24 mouse cellular contexts compared by ENCODE assay signal in genomic region chr9:73105771-73106170, GRCm38 (mm10). TPM values are rescaled to one million over a fixed set of nuclear protein-coding genes. Genes with fewer than 3 reads are reported as not detected.
"Had no signal": no experiment of that assay in that cellular context is flagged by ENCODE, and none has a peak within 500 bp of the region (broad histone marks: within the 10 kb centered on the region; RNA-seq: fewer than 3 reads in every experiment).

No protein-coding gene starts in this region.

- H3K36me3 ChIP-seq: lung, embryonic 15.5 days; midbrain, embryonic 12.5 days; neural tube, embryonic 12.5 days; stomach, embryonic 15.5 days had no signal

- DNase-seq: liver, postnatal 0 days; lung, adult 2 months; lung, postnatal 14 days; lung, postnatal 36 days; midbrain, embryonic 14.5 days; right cerebral cortex, postnatal 14 days; thymus, adult 2 months; thymus, postnatal 25 days; thymus, postnatal 4 days had no signal

- H3K4me2 ChIP-seq: lung, embryonic 15.5 days; midbrain, embryonic 12.5 days; neural tube, embryonic 12.5 days; stomach, embryonic 15.5 days had no signal

- H3K9me3 ChIP-seq: lung, embryonic 15.5 days; midbrain, embryonic 12.5 days; neural tube, embryonic 12.5 days; stomach, embryonic 15.5 days had no signal

- H3K9ac ChIP-seq: liver, postnatal 0 days; lung, embryonic 15.5 days; midbrain, embryonic 12.5 days; neural tube, embryonic 12.5 days; stomach, embryonic 15.5 days had no signal

- H3K4me3 ChIP-seq: lung, embryonic 15.5 days; megakaryocyte, embryonic 14.5 days; midbrain, embryonic 12.5 days; neural tube, embryonic 12.5 days; stomach, embryonic 15.5 days had no signal

- H3K27me3 ChIP-seq: megakaryocyte, embryonic 14.5 days had no signal

- ATAC-seq: liver, postnatal 0 days; lung, postnatal 0 days had no signal

- H3K27ac ChIP-seq: lung, embryonic 15.5 days; macrophage; midbrain, embryonic 12.5 days; neural tube, embryonic 12.5 days; stomach, postnatal 0 days had no signal

RNA-seq across cellular contexts. Expression of gene Gm20509, which starts 3.5 kb away (rescaled TPM):
- total RNA-seq: megakaryocyte progenitor cell, adult 5-6 weeks; midbrain, postnatal 0 days; neutrophil, adult 5-6 weeks had no signal
- polyA plus RNA-seq: liver, postnatal 0 days; lung, adult 2 months; lung, embryonic 15.5 days; lung, postnatal 0 days; macrophage; midbrain, embryonic 12.5 days; midbrain, embryonic 14.5 days; neural tube, embryonic 12.5 days; neural tube, embryonic 14.5 days; spleen, adult 2 months; stomach, embryonic 15.5 days; stomach, postnatal 0 days; thymus, adult 2 months; urinary bladder, adult 2 months had no signal

RNA-seq across cellular contexts. Expression of gene Khdc3, which starts 4.1 kb away (rescaled TPM):
- total RNA-seq: monocyte, adult 5-6 weeks had no signal
- polyA plus RNA-seq: liver, postnatal 0 days; lung, embryonic 15.5 days; macrophage; midbrain, embryonic 12.5 days; neural tube, embryonic 12.5 days; stomach, postnatal 0 days had no signal
